Mouse (Mus musculus) liver, embryonic 14.5 days (tissue): ENCODE data around the gene 6430550D23Rik. TPM values are rescaled to one million over a fixed set of nuclear protein-coding genes. Genes with fewer than 3 reads are reported as not detected.
"Not testable (repeated sequence)": the region's sequence is repeated elsewhere in the genome, so short reads cannot be mapped to it uniquely, and the experiment has no call there.

ENCODE experiments used
- ATAC-seq: fragments of 200-750 bp; cut with Nextera tagmentation; 2 replicates; pipeline ENCODE4 v1.8.0; 2017; ENCODE audit warnings: moderate number of reproducible peaks, mild to moderate bottlenecking, moderate library complexity; ENCODE audit not compliant: insufficient read depth
- DNase-seq, 3 experiments: peaks; one replicate each; pipeline ENCODE4 v3.0.0-alpha.2; 2012 to 2013; ENCODE audit warnings: low read depth in 3 of 3, low spot score in 3 of 3
- H3K27ac ChIP-seq: fragments of 300-500 bp; sonication (generic); 2 replicates; pipeline ENCODE4 v1.5.1; 2014; ENCODE audit warnings: moderate library complexity, mild to moderate bottlenecking, control low read depth, inconsistent platforms
- H3K27me3 ChIP-seq: fragments of 300-500 bp; sonication (generic); 2 replicates; pipeline ENCODE4 v1.6.1; 2014; ENCODE audit warnings: mild to moderate bottlenecking, low read length, moderate library complexity; ENCODE audit not compliant: control insufficient read depth, insufficient read depth
- H3K36me3 ChIP-seq: fragments of 300-500 bp; sonication (generic); replicated peaks from 2 replicates; pipeline ENCODE4 v1.6.1; 2014; ENCODE audit warnings: low read depth; ENCODE audit not compliant: control insufficient read depth, insufficient read depth
- H3K4me1 ChIP-seq, 2 experiments: fragments of 200-500 bp in 1 of 2; fragments of 300-500 bp in 1 of 2; sonication (generic) in 1 of 2; replicated peaks; 2 replicates each; pipeline ENCODE4 v1.6.1; 2012 to 2014; ENCODE audit warnings: antibody characterized with exemption in 1 of 2, inconsistent platforms in 1 of 2, low read length in 1 of 2; ENCODE audit not compliant: control insufficient read depth in 2 of 2, insufficient read depth in 2 of 2
- H3K4me2 ChIP-seq: fragments of 300-500 bp; sonication (generic); 2 replicates; pipeline ENCODE4 v1.6.1; 2014; ENCODE audit warnings: low read depth, mild to moderate bottlenecking, control low read depth, moderate library complexity
- H3K4me3 ChIP-seq, 2 experiments: fragments of 200-500 bp in 1 of 2; fragments of 300-500 bp in 1 of 2; sonication (generic) in 1 of 2; 2 replicates each; pipeline ENCODE4 v1.5.1; 2012 to 2014; ENCODE audit warnings: low read depth in 2 of 2, low read length in 2 of 2, mild to moderate bottlenecking in 2 of 2, control low read depth in 1 of 2, inconsistent platforms in 1 of 2, moderate library complexity in 1 of 2; ENCODE audit not compliant: insufficient read depth in 1 of 2
- H3K9ac ChIP-seq: fragments of 300-500 bp; sonication (generic); replicated peaks from 2 replicates; pipeline ENCODE4 v1.6.1; 2014; ENCODE audit warnings: mild to moderate bottlenecking, control low read depth, moderate library complexity
- H3K9me3 ChIP-seq: fragments of 300-500 bp; sonication (generic); 2 replicates; pipeline ENCODE4 v1.6.1; 2016; ENCODE audit warnings: low read length, mixed read lengths; ENCODE audit not compliant: control insufficient read depth
- CTCF ChIP-seq: IDR thresholded peaks from 2 replicates; pipeline ENCODE4 v1.5.1; 2016; ENCODE audit warnings: antibody characterized with exemption, low read depth, control low read depth
- EP300 ChIP-seq: IDR thresholded peaks from 2 replicates; pipeline ENCODE4 v1.6.1; 2016; ENCODE audit warnings: antibody characterized with exemption, low read depth
- WGBS: fragments of 180-500 bp; shearing (Covaris S2); extraction: QIAGEN DNeasy Blood & Tissue Kit; methylation state at CpG from one replicate; pipeline ENCODE4 v1.1.7; 2014; ENCODE audit not compliant: insufficient replicate concordance; 5-methylcytosine and 5-hydroxymethylcytosine counted together
- polyA plus RNA-seq, 2 experiments: library from polyadenylated mRNA; depleted of rRNA in 1 of 2; stranded (reverse) in 1 of 2; unstranded in 1 of 2; fragments of >200 nt; fragmentation: Nextera tagmentation in 1 of 2; extraction: Ambion mirVana in 1 of 2; gene quantifications; 2 replicates each; pipeline versions ENCODE4 v1.2.1 to v1.2.3; 2012 to 2014

6430550D23Rik gene
- polyA plus RNA-seq, 2 experiments: 0.41 to 2.1 TPM

DNA sequence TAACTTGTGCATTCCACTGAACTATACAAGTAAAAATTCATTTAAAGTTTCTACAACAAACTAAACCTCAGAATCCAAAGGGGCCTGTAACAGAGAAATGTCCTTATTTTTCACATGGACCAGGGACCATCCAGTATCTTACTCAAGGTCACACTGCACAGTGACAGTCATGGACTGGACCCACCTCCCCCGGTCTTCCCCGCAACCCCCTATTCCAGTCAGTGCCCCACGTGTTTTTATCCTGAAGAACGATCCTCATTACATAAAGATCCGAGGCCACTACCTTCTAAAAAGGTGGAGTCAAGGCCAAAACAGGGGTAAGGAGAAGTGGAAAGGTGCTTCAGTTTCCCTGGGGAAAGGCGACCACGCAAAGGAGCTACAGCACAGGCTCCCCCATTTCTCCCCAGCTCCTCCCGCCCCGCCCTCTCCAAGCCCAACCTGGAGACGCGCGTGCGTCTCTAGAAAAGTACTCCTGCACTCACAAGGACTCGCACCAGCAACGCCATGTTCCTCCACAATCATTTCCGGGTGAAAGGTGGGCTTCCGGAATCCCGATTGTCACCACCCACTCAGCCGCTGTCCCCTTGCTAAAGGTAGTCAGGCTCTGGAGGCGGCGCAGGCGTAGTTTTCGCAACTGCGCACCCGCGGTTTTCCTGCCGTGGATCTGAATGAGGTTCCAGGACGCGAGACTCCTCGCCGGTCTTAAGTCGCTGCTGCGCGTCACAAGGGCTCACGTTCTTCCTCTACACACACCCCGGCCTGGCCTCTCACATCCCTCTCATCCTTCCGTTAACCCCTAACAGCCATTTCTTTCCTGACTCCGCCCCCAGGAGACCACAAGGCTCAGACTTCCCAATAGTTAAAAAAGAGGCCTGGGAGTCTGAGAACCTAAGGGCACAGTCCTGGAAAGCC, 78.0 kb downstream of the 6430550D23Rik start, which contains the start of gene Uqcc1:
Gene Uqcc1, minus strand, starts transcription at position 780 of the 912 bp plus-strand sequence.
- Histone ChIP-seq H3K36me3 (no peaks in the 10 kb centered on the region; the same call in 1 of the 2 replicates), H3K4me1 (peaks cover 14 to 18% of the 10 kb centered on the region in 2 experiments), H3K9me3 (no peaks in the 10 kb centered on the region), H3K4me3 (peak within 1 kb of the TSS; percentile 67 to 76), H3K4me2 (peak within 1 kb of the TSS; percentile 78), H3K27ac (peak within 1 kb of the TSS; percentile 69), H3K9ac (peak within 1 kb of the TSS; percentile 76), H3K27me3 (no peaks in the 10 kb centered on the region)
- ATAC-seq: peak; percentile 93
- under 1% methylated on average over 36 of the region's 38 CpGs for WGBS
- no peak; the same call in 1 of the 2 replicates for TF ChIP-seq EP300
- TF ChIP-seq CTCF: no peak
- DNase-seq: peak; percentile 88 to 92 (median 90)

DNA sequence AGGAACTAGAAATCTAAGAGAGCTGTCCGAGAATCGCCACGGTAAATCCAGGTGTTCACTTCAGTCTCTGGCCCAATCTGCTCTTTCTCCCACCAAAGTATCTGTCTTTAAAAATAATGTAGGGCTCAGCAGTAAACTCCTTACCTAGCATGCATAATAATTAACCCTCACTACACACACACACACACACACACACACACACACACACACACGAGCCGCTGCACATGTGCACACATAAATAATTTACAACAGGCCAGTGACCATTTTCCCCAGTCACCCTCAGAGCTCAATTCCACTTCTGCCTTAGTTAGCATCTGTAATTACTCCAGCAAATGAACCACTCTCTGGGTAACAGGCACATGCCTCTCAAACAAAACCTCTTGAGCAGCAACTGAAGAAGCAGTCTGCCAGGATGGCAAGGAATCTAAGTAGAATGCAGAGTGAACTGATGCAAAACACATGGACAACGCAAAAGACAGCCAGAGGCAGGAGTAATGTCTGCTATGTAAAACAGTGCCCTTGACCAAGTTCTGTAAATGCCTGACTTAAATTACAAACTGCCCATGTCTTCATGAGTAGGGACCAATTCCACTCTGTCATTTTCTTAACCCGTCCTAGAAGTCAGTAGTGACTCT, 78.9 kb downstream of the 6430550D23Rik start:
- DNase-seq (no peak), ATAC-seq (no peak)
- TF ChIP-seq EP300 (no peak), CTCF (no peak)
- Histone ChIP-seq H3K4me2 (peak overlapping the region; percentile 78), H3K36me3 (no peaks in the 10 kb centered on the region; the same call in 1 of the 2 replicates), H3K9me3 (no peaks in the 10 kb centered on the region), H3K27ac (no peak overlapping the region), H3K4me3 (peak overlapping the region; percentile 67 to 76), H3K27me3 (no peaks in the 10 kb centered on the region), H3K9ac (peak overlapping the region; percentile 76), H3K4me1 (peaks cover 14 to 18% of the 10 kb centered on the region in 2 experiments)
- WGBS: 56% methylated on average over 7 of the region's 7 CpGs

DNA sequence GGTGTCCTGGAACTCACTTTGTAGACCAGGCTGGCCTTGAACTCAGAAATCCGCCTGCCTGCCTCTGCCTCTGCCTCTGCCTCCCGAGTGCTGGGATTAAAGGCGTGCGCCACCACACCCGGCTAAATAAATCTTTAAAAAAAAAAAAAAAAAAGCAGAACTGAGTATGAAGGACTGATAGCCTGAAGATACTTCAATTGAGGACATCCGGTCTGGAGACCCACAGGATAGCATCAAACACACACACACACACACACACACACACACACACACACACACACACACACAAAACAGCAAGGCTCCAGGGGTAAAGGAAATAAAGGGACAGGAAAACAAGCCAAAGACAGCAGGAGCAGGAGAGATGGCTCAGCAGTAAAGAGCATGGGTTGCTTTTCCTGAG, 82.6 kb downstream of the 6430550D23Rik start:
- H3K4me2 ChIP-seq, H3K9ac ChIP-seq, H3K9me3 ChIP-seq, H3K27ac ChIP-seq, H3K27me3 ChIP-seq, H3K4me3 ChIP-seq, DNase-seq, ATAC-seq, H3K36me3 ChIP-seq: not testable (repeated sequence)
- peaks cover 7 to 11% of the 10 kb centered on the region in 2 experiments for H3K4me1 ChIP-seq
- 72% methylated on average over 6 of the region's 6 CpGs for WGBS

Other genes starting within 250 kb of the 6430550D23Rik start
- gene Mmp24, start 232.6 kb downstream of the 6430550D23Rik start, polyA plus RNA-seq (2012; rRNA removed): 0.01 and 0.06 TPM in 2 replicates
- not detected in 2 replicates for gene Mmp24, start 232.6 kb downstream of the 6430550D23Rik start, polyA plus RNA-seq (2014; fragmentation: Nextera tagmentation; extraction: Ambion mirVana)
- gene BC029722, start 188.6 kb downstream of the 6430550D23Rik start, polyA plus RNA-seq (2012; rRNA removed): 3.7 and 5.0 TPM in 2 replicates
- 2.6 and 2.7 TPM in 2 replicates for gene BC029722, start 188.6 kb downstream of the 6430550D23Rik start, polyA plus RNA-seq (2014; fragmentation: Nextera tagmentation; extraction: Ambion mirVana)
- 40.9 and 62.4 TPM in 2 replicates for gene Eif6, start 181.1 kb downstream of the 6430550D23Rik start, polyA plus RNA-seq (2012; rRNA removed)
- 128 TPM in 2 replicates for gene Eif6, start 181.1 kb downstream of the 6430550D23Rik start, polyA plus RNA-seq (2014; fragmentation: Nextera tagmentation; extraction: Ambion mirVana)
- not detected in 2 replicates for gene Fam83c, start 173.1 kb downstream of the 6430550D23Rik start, polyA plus RNA-seq (2012; rRNA removed)
- gene Fam83c, start 173.1 kb downstream of the 6430550D23Rik start, polyA plus RNA-seq (2014; fragmentation: Nextera tagmentation; extraction: Ambion mirVana): 0.05 and 0.09 TPM in 2 replicates
- gene Uqcc1, start 77.7 kb downstream of the 6430550D23Rik start, polyA plus RNA-seq (2012; rRNA removed): 10.5 and 17.4 TPM in 2 replicates
- 25.6 and 31.6 TPM in 2 replicates for gene Uqcc1, start 77.7 kb downstream of the 6430550D23Rik start, polyA plus RNA-seq (2014; fragmentation: Nextera tagmentation; extraction: Ambion mirVana)
- gene Gm15557, start 67.2 kb downstream of the 6430550D23Rik start, polyA plus RNA-seq (2012; rRNA removed): not detected in 2 replicates
- gene Gm15557, start 67.2 kb downstream of the 6430550D23Rik start, polyA plus RNA-seq (2014; fragmentation: Nextera tagmentation; extraction: Ambion mirVana): not detected in 2 replicates
- 0.02 and 0.09 TPM in 2 replicates for gene Gdf5, start 62.6 kb downstream of the 6430550D23Rik start, polyA plus RNA-seq (2012; rRNA removed)
- gene Gdf5, start 62.6 kb downstream of the 6430550D23Rik start, polyA plus RNA-seq (2014; fragmentation: Nextera tagmentation; extraction: Ambion mirVana): not detected in 2 replicates
- 6.0 and 9.8 TPM in 2 replicates for gene Cep250, start 51.5 kb downstream of the 6430550D23Rik start, polyA plus RNA-seq (2012; rRNA removed)
- 7.4 and 9.3 TPM in 2 replicates for gene Cep250, start 51.5 kb downstream of the 6430550D23Rik start, polyA plus RNA-seq (2014; fragmentation: Nextera tagmentation; extraction: Ambion mirVana)
- gene Ergic3, start 68 bp upstream of the 6430550D23Rik start, polyA plus RNA-seq (2012; rRNA removed): 72.8 and 90.2 TPM in 2 replicates
- gene Ergic3, start 68 bp upstream of the 6430550D23Rik start, polyA plus RNA-seq (2014; fragmentation: Nextera tagmentation; extraction: Ambion mirVana): 95.7 and 98.0 TPM in 2 replicates
- gene Fer1l4, start 45.0 kb upstream of the 6430550D23Rik start, polyA plus RNA-seq (2012; rRNA removed): 0.02 TPM in 1 of 2 replicates, not detected in the other
- not detected in 2 replicates for gene Fer1l4, start 45.0 kb upstream of the 6430550D23Rik start, polyA plus RNA-seq (2014; fragmentation: Nextera tagmentation; extraction: Ambion mirVana)
- 0.69 and 1.1 TPM in 2 replicates for gene Spag4, start 57.2 kb upstream of the 6430550D23Rik start, polyA plus RNA-seq (2012; rRNA removed)
- 0.49 and 1.2 TPM in 2 replicates for gene Spag4, start 57.2 kb upstream of the 6430550D23Rik start, polyA plus RNA-seq (2014; fragmentation: Nextera tagmentation; extraction: Ambion mirVana)
- 17.9 and 21.2 TPM in 2 replicates for gene Cpne1, start 104.0 kb upstream of the 6430550D23Rik start, polyA plus RNA-seq (2012; rRNA removed)
- gene Cpne1, start 104.0 kb upstream of the 6430550D23Rik start, polyA plus RNA-seq (2014; fragmentation: Nextera tagmentation; extraction: Ambion mirVana): 11.5 and 14.0 TPM in 2 replicates
- 1.7 and 5.0 TPM in 2 replicates for gene Rbm12, start 104.0 kb upstream of the 6430550D23Rik start, polyA plus RNA-seq (2012; rRNA removed)
- 9.6 and 9.8 TPM in 2 replicates for gene Rbm12, start 104.0 kb upstream of the 6430550D23Rik start, polyA plus RNA-seq (2014; fragmentation: Nextera tagmentation; extraction: Ambion mirVana)
- gene Gm28036, start 119.1 kb upstream of the 6430550D23Rik start, polyA plus RNA-seq (2012; rRNA removed): 1.9 and 3.9 TPM in 2 replicates
- 5.1 and 5.5 TPM in 2 replicates for gene Gm28036, start 119.1 kb upstream of the 6430550D23Rik start, polyA plus RNA-seq (2014; fragmentation: Nextera tagmentation; extraction: Ambion mirVana)
- gene Romo1, start 136.1 kb upstream of the 6430550D23Rik start, polyA plus RNA-seq (2012; rRNA removed): 123 and 181 TPM in 2 replicates
- gene Romo1, start 136.1 kb upstream of the 6430550D23Rik start, polyA plus RNA-seq (2014; fragmentation: Nextera tagmentation; extraction: Ambion mirVana): 248 and 249 TPM in 2 replicates
- gene Nfs1, start 136.2 kb upstream of the 6430550D23Rik start, polyA plus RNA-seq (2012; rRNA removed): 37.3 and 40.9 TPM in 2 replicates
- gene Nfs1, start 136.2 kb upstream of the 6430550D23Rik start, polyA plus RNA-seq (2014; fragmentation: Nextera tagmentation; extraction: Ambion mirVana): 55.3 and 62.5 TPM in 2 replicates
- 46.5 and 69.5 TPM in 2 replicates for gene Rbm39, start 172.3 kb upstream of the 6430550D23Rik start, polyA plus RNA-seq (2012; rRNA removed)
- gene Rbm39, start 172.3 kb upstream of the 6430550D23Rik start, polyA plus RNA-seq (2014; fragmentation: Nextera tagmentation; extraction: Ambion mirVana): 207 and 223 TPM in 2 replicates
- 2.6 and 2.9 TPM in 2 replicates for gene Phf20, start 188.5 kb upstream of the 6430550D23Rik start, polyA plus RNA-seq (2012; rRNA removed)
- 10.1 and 12.7 TPM in 2 replicates for gene Phf20, start 188.5 kb upstream of the 6430550D23Rik start, polyA plus RNA-seq (2014; fragmentation: Nextera tagmentation; extraction: Ambion mirVana)